Mouse (Mus musculus) large intestine, adult 2 months (tissue): Measurements from ENCODE around the gene Eif3c. TPM values are rescaled to one million over a fixed set of nuclear protein-coding genes. Genes with fewer than 3 reads are reported as not detected.

ENCODE experiments used
- DNase-seq: peaks from one replicate; pipeline ENCODE4 v3.0.0-alpha.2; 2012; ENCODE audit warnings: low read depth, low spot score
- WGBS: fragments of 180-500 bp; shearing (Covaris S2); methylation state at CpG from one replicate; pipeline ENCODE4 v1.1.7; 2018; 5-methylcytosine and 5-hydroxymethylcytosine counted together
- polyA plus RNA-seq: library from polyadenylated mRNA; depleted of rRNA; stranded (reverse); fragments of >200 nt; gene quantifications from 2 replicates; pipeline ENCODE4 v1.2.3, GENCODE M21; 2012; rRNA removed

Gene Eif3c
- polyA plus RNA-seq, 1 experiment = 89.5 TPM

GRCm38 (mm10) chr7:126499416-126499815, 66.8 kb downstream of the Eif3c start:
- no peak for DNase-seq
- 88% methylated on average over 7 of the region's 7 CpGs for WGBS

GRCm38 (mm10) chr7:126497966-126498365, 68.2 kb downstream of the Eif3c start:
- WGBS = 91% methylated on average over 12 of the region's 12 CpGs
- DNase-seq = no peak

GRCm38 (mm10) chr7:126496475-126496874, 69.7 kb downstream of the Eif3c start:
- 79% methylated on average over 5 of the region's 5 CpGs for WGBS
- no peak for DNase-seq

Other genes with a start within 250 kb of the Eif3c start
- 19.2 and 19.4 TPM in 2 replicates for gene Lat, start 196.8 kb downstream of the Eif3c start, polyA plus RNA-seq
- 117 and 149 TPM in 2 replicates for gene Spns1, start 189.0 kb downstream of the Eif3c start, polyA plus RNA-seq
- 7.5 and 8.4 TPM in 2 replicates for gene Nfatc2ip, start 169.7 kb downstream of the Eif3c start, polyA plus RNA-seq
- gene Cd19, start 151.5 kb downstream of the Eif3c start, polyA plus RNA-seq = 14.5 and 18.3 TPM in 2 replicates
- gene Rabep2, start 137.7 kb downstream of the Eif3c start, polyA plus RNA-seq = 16.5 and 17.4 TPM in 2 replicates
- gene Atp2a1, start 103.3 kb downstream of the Eif3c start, polyA plus RNA-seq = 0.30 and 3.6 TPM in 2 replicates
- 43.2 and 51.9 TPM in 2 replicates for gene Sh2b1, start 91.0 kb downstream of the Eif3c start, polyA plus RNA-seq
- gene Tufm, start 79.0 kb downstream of the Eif3c start, polyA plus RNA-seq = 163 and 178 TPM in 2 replicates
- gene Atxn2l, start 63.0 kb downstream of the Eif3c start, polyA plus RNA-seq = 63.3 and 106 TPM in 2 replicates
- 1.6 and 3.5 TPM in 2 replicates for gene Apobr, start 18.5 kb upstream of the Eif3c start, polyA plus RNA-seq
- 35.0 and 37.1 TPM in 2 replicates for gene Cln3, start 19.4 kb upstream of the Eif3c start, polyA plus RNA-seq
- 0.16 and 0.37 TPM in 2 replicates for gene Il27, start 28.5 kb upstream of the Eif3c start, polyA plus RNA-seq
- gene Nupr1, start 64.5 kb upstream of the Eif3c start, polyA plus RNA-seq = 37.6 and 54.5 TPM in 2 replicates
- gene Sgf29, start 82.9 kb upstream of the Eif3c start, polyA plus RNA-seq = 27.6 and 30.2 TPM in 2 replicates
- gene Sult1a1, start 110.0 kb upstream of the Eif3c start, polyA plus RNA-seq = 8.5 and 9.5 TPM in 2 replicates
- 49.0 and 63.3 TPM in 2 replicates for gene Bola2, start 129.0 kb upstream of the Eif3c start, polyA plus RNA-seq
- 8.8 and 12.0 TPM in 2 replicates for gene Slx1b, start 129.4 kb upstream of the Eif3c start, polyA plus RNA-seq
- gene Coro1a, start 141.4 kb upstream of the Eif3c start, polyA plus RNA-seq = 137 and 143 TPM in 2 replicates
- 497 and 498 TPM in 2 replicates for gene Mapk3, start 193.2 kb upstream of the Eif3c start, polyA plus RNA-seq
- gene Gdpd3, start 199.9 kb upstream of the Eif3c start, polyA plus RNA-seq = 32.7 and 34.4 TPM in 2 replicates
- gene Ypel3, start 210.5 kb upstream of the Eif3c start, polyA plus RNA-seq = 84.4 and 90.5 TPM in 2 replicates
- gene Tbx6, start 215.1 kb upstream of the Eif3c start, polyA plus RNA-seq = 0.87 and 1.6 TPM in 2 replicates
- gene Ppp4c, start 226.1 kb upstream of the Eif3c start, polyA plus RNA-seq = 245 and 253 TPM in 2 replicates
- gene Fam57b, start 231.3 kb upstream of the Eif3c start, polyA plus RNA-seq = 1.9 and 2.6 TPM in 2 replicates